25 mouse cellular contexts compared by ENCODE assay signal in genomic region chr11:28817405-28817804, GRCm38 (mm10). TPM values are rescaled to one million over a fixed set of nuclear protein-coding genes. Genes with fewer than 3 reads are reported as not detected.
A peak's percentile ranks its signal among the peaks of the same experiment; 100 is the strongest.
DNase-seq lines count a peak whose midpoint lies in the region; ATAC-seq lines count a peak whose summit lies in the region.
"Had no signal": no experiment of that assay in that cellular context is flagged by ENCODE, and none has a peak within 500 bp of the region (broad histone marks: within the 10 kb centered on the region; RNA-seq: fewer than 3 reads in every experiment).

No protein-coding gene starts in this region.

- 83% methylated on average over 4 of the region's 4 CpGs for WGBS in midbrain, embryonic 13.5 days
- WGBS in midbrain, embryonic 16.5 days: 72% methylated on average over 4 of the region's 4 CpGs
- 44% methylated on average over 4 of the region's 4 CpGs for WGBS in lung, embryonic 16.5 days
- WGBS in intestine, embryonic 15.5 days: 83% methylated on average over 4 of the region's 4 CpGs

- no peak overlapping the region for H3K9ac ChIP-seq in midbrain, embryonic 13.5 days (replicated peaks)
- no peak overlapping the region for H3K9ac ChIP-seq in midbrain, embryonic 16.5 days (ENCODE audit: low read depth, low read length)
- no peak overlapping the region for H3K9ac ChIP-seq in lung, embryonic 16.5 days (ENCODE audit: low read length)
- H3K9ac ChIP-seq in intestine, embryonic 15.5 days: no peak overlapping the region
- H3K9ac ChIP-seq: forebrain, embryonic 12.5 days; hindbrain, embryonic 15.5 days; limb, embryonic 13.5 days; liver, embryonic 13.5 days; midbrain, embryonic 15.5 days; stomach, embryonic 15.5 days had no signal

- H3K4me3 ChIP-seq in midbrain, embryonic 13.5 days (replicated peaks): no peak overlapping the region
- no peak overlapping the region for H3K4me3 ChIP-seq in midbrain, embryonic 16.5 days (ENCODE audit: low read depth, low read length)
- H3K4me3 ChIP-seq in lung, embryonic 16.5 days (ENCODE audit: low read length): no peak overlapping the region
- H3K4me3 ChIP-seq in intestine, embryonic 15.5 days (replicated peaks): no peak overlapping the region
- H3K4me3 ChIP-seq: embryonic facial prominence, embryonic 10.5 days; forebrain, embryonic 12.5 days; heart, adult 2 months; hindbrain, embryonic 15.5 days; limb, embryonic 13.5 days; liver, embryonic 13.5 days; midbrain, embryonic 15.5 days; stomach, embryonic 15.5 days had no signal

- ATAC-seq in midbrain, embryonic 13.5 days: 0 out of 2 replicates have a peak, but pooled peaks have one; percentile 56
- no peak for ATAC-seq in midbrain, embryonic 16.5 days
- ATAC-seq in lung, embryonic 16.5 days (ENCODE audit: low read depth): peak; percentile 95
- no peak for ATAC-seq in intestine, embryonic 15.5 days
- ATAC-seq: midbrain, embryonic 15.5 days had no signal

- H3K4me1 ChIP-seq in midbrain, embryonic 13.5 days (replicated peaks): no peaks in the 10 kb centered on the region
- H3K4me1 ChIP-seq in midbrain, embryonic 16.5 days (ENCODE audit: control insufficient read depth, insufficient read depth, low read length): no peaks in the 10 kb centered on the region
- H3K4me1 ChIP-seq in lung, embryonic 16.5 days (replicated peaks; ENCODE audit: control insufficient read depth, insufficient read depth, low read length): peaks cover 3% of the 10 kb centered on the region; the same call in 1 of the 2 replicates
- H3K4me1 ChIP-seq in intestine, embryonic 15.5 days (replicated peaks): no peaks in the 10 kb centered on the region
- H3K4me1 ChIP-seq: embryonic facial prominence, embryonic 10.5 days; forebrain, embryonic 12.5 days; hindbrain, embryonic 15.5 days; liver, embryonic 13.5 days; midbrain, embryonic 15.5 days had no signal

- DNase-seq in heart, adult 11 months: peak; percentile 85
- DNase-seq in heart, adult 9 months (ENCODE audit: low spot score in 2 of 2): no peak
- DNase-seq in gastrocnemius, postnatal 14 days: no peak
- DNase-seq in gastrocnemius, postnatal 36 days: no peak
- DNase-seq: adrenal gland, postnatal 36 days; cerebellum, adult 18-20 months; kidney, adult 11 months; liver, embryonic 13.5 days; right cerebral cortex, postnatal 25 days; thymus, adult 2 months had no signal

- intact Hi-C loops in gastrocnemius, postnatal 14 days (cut with DNase I; ENCODE audit: low total_unique reads): no loop called here
- intact Hi-C loops in gastrocnemius, postnatal 36 days (cut with DNase I): no loop called here

- no peaks in the 10 kb centered on the region for H3K27me3 ChIP-seq in midbrain, embryonic 13.5 days
- no peaks in the 10 kb centered on the region for H3K27me3 ChIP-seq in midbrain, embryonic 16.5 days (ENCODE audit: control insufficient read depth, insufficient read depth, low read depth, low read length)
- no peaks in the 10 kb centered on the region for H3K27me3 ChIP-seq in lung, embryonic 16.5 days (ENCODE audit: control insufficient read depth, insufficient read depth, low read depth, low read length)
- no peaks in the 10 kb centered on the region for H3K27me3 ChIP-seq in intestine, embryonic 15.5 days (replicated peaks)
- H3K27me3 ChIP-seq: forebrain, embryonic 12.5 days; hindbrain, embryonic 15.5 days; limb, embryonic 13.5 days; liver, embryonic 13.5 days; midbrain, embryonic 15.5 days; stomach, embryonic 15.5 days had no signal

- no peak overlapping the region for H3K4me2 ChIP-seq in midbrain, embryonic 13.5 days (replicated peaks)
- H3K4me2 ChIP-seq in midbrain, embryonic 16.5 days (ENCODE audit: low read length): no peak overlapping the region
- H3K4me2 ChIP-seq in lung, embryonic 16.5 days (ENCODE audit: low read depth, low read length): no peak overlapping the region
- H3K4me2 ChIP-seq in intestine, embryonic 15.5 days (replicated peaks): no peak overlapping the region
- H3K4me2 ChIP-seq: forebrain, embryonic 12.5 days; hindbrain, embryonic 15.5 days; limb, embryonic 13.5 days; liver, embryonic 13.5 days; midbrain, embryonic 15.5 days; stomach, embryonic 15.5 days had no signal

- H3K27ac ChIP-seq in midbrain, embryonic 13.5 days: no peak overlapping the region
- no peak overlapping the region for H3K27ac ChIP-seq in midbrain, embryonic 16.5 days (ENCODE audit: low read length)
- no peak overlapping the region for H3K27ac ChIP-seq in lung, embryonic 16.5 days (ENCODE audit: low read length)
- no peak overlapping the region for H3K27ac ChIP-seq in intestine, embryonic 15.5 days
- H3K27ac ChIP-seq: embryonic facial prominence, embryonic 10.5 days; forebrain, embryonic 12.5 days; heart, adult 2 months; hindbrain, embryonic 15.5 days; kidney, postnatal 0 days; limb, embryonic 13.5 days; liver, embryonic 13.5 days; midbrain, embryonic 15.5 days; stomach, embryonic 15.5 days had no signal

- no peaks in the 10 kb centered on the region for H3K36me3 ChIP-seq in midbrain, embryonic 13.5 days
- H3K36me3 ChIP-seq in midbrain, embryonic 16.5 days (ENCODE audit: control insufficient read depth, insufficient read depth, low read length): no peaks in the 10 kb centered on the region
- H3K36me3 ChIP-seq in lung, embryonic 16.5 days (ENCODE audit: control insufficient read depth, insufficient read depth, low read length): no peaks in the 10 kb centered on the region
- H3K36me3 ChIP-seq in intestine, embryonic 15.5 days: no peaks in the 10 kb centered on the region
- H3K36me3 ChIP-seq: embryonic facial prominence, embryonic 10.5 days; forebrain, embryonic 12.5 days; hindbrain, embryonic 15.5 days; limb, embryonic 13.5 days; liver, embryonic 13.5 days; midbrain, embryonic 15.5 days; stomach, embryonic 15.5 days had no signal

- H3K9me3 ChIP-seq in midbrain, embryonic 13.5 days: no peaks in the 10 kb centered on the region
- H3K9me3 ChIP-seq in midbrain, embryonic 16.5 days (replicated peaks; ENCODE audit: control insufficient read depth, low read length, poor library complexity, severe bottlenecking): no peaks in the 10 kb centered on the region
- H3K9me3 ChIP-seq in lung, embryonic 16.5 days (ENCODE audit: control insufficient read depth, low read length): no peaks in the 10 kb centered on the region
- no peaks in the 10 kb centered on the region for H3K9me3 ChIP-seq in intestine, embryonic 15.5 days
- H3K9me3 ChIP-seq: embryonic facial prominence, embryonic 10.5 days; forebrain, embryonic 12.5 days; hindbrain, embryonic 15.5 days; limb, embryonic 13.5 days; liver, embryonic 13.5 days; midbrain, embryonic 15.5 days; stomach, embryonic 15.5 days had no signal

RNA-seq across cellular contexts. Expression of gene Efemp1, which starts 35.6 kb away (rescaled TPM):
- 2.8 and 2.9 TPM in 2 replicates for polyA plus RNA-seq in midbrain, embryonic 13.5 days (2015; fragmentation: Nextera tagmentation; extraction: Ambion mirVana)
- polyA plus RNA-seq in midbrain, embryonic 16.5 days (2015; fragmentation: Nextera tagmentation; extraction: Ambion mirVana): 4.6 and 5.0 TPM in 2 replicates
- 22.2 and 25.1 TPM in 2 replicates for polyA plus RNA-seq in lung, embryonic 16.5 days (2015; fragmentation: Nextera tagmentation; extraction: Ambion mirVana)
- total RNA-seq in gastrocnemius, postnatal 14 days (2021): 10 to 100 TPM; 11.5 to 16.2 TPM
- 12.9 and 15.5 TPM in 2 replicates for polyA plus RNA-seq in intestine, embryonic 15.5 days (2015; fragmentation: Nextera tagmentation; extraction: Ambion mirVana)
- 1 to 10 TPM; 5.5 to 8.4 TPM for total RNA-seq in gastrocnemius, postnatal 36 days (2021)
- total RNA-seq: common myeloid progenitor, adult 5-6 weeks; megakaryocyte, adult 5-6 weeks; neutrophil, adult 5-6 weeks had no signal

Comparison
In these comparisons a context has a peak if more than half of its experiments do, and no peak if none do; other contexts are left out.
1. ATAC-seq: peak in midbrain, embryonic 13.5 days (single experiment) and lung, embryonic 16.5 days (single experiment); none in midbrain, embryonic 16.5 days (single experiment) and intestine, embryonic 15.5 days (single experiment).